Mouse (Mus musculus) bone marrow macrophage, adult 2 months (primary cell): ENCODE measurements around the gene Tub.

ENCODE experiments used
- CTCF ChIP-seq: IDR thresholded peaks from 2 replicates; pipeline ENCODE4 v1.5.1; 2012; ENCODE audit warnings: low read depth, mild to moderate bottlenecking, low read length, moderate library complexity
- POLR2A ChIP-seq: IDR thresholded peaks from 2 replicates; pipeline ENCODE4 v1.6.1; 2012; ENCODE audit warnings: mild to moderate bottlenecking, low read depth, low read length, borderline replicate concordance

- TF ChIP-seq CTCF (no peak), POLR2A (no peak)
These were observed 133.7 kb downstream of the Tub start for GRCm38 (mm10) chr7:109083813-109084184.
